Mouse (Mus musculus) C2C12 (cell line): Measurements from ENCODE around the gene Sult2b1.

Source experiments
- CEBPB ChIP-seq: IDR thresholded peaks from one replicate; pipeline ENCODE4 v1.6.1; 2011; ENCODE audit warnings: low read depth, mild to moderate bottlenecking, control low read depth, moderate library complexity
- CTCF ChIP-seq: IDR thresholded peaks from one replicate; pipeline ENCODE4 v1.5.1; 2011; ENCODE audit not compliant: control insufficient read depth, insufficient read depth, insufficient read length
- FOSL1 ChIP-seq: IDR thresholded peaks from one replicate; pipeline ENCODE4 v1.8.0; 2011; ENCODE audit warnings: mild to moderate bottlenecking, low read length; ENCODE audit not compliant: poor library complexity, insufficient read depth, severe bottlenecking
- MAX ChIP-seq: IDR thresholded peaks from one replicate; pipeline ENCODE4 v1.6.1; 2011; ENCODE audit warnings: mild to moderate bottlenecking, control low read depth
- MYOG ChIP-seq: IDR thresholded peaks from one replicate; pipeline ENCODE4 v1.6.1; 2011; ENCODE audit not compliant: control insufficient read depth, insufficient read length; ENCODE audit errors: extremely low read depth
- USF1 ChIP-seq: IDR thresholded peaks from one replicate; pipeline ENCODE4 v1.6.1; 2011; ENCODE audit warnings: low read depth, mild to moderate bottlenecking, control low read depth, moderate library complexity

- TF ChIP-seq CTCF, result no peak
- TF ChIP-seq USF1, result no peak
- TF ChIP-seq MAX, result no peak
- TF ChIP-seq CEBPB, result no peak
- TF ChIP-seq MYOG, result no peak
- TF ChIP-seq FOSL1, result no peak
Observed at GRCm38 (mm10) chr7:45805941-45806340, 21.5 kb upstream of the Sult2b1 start.
